Mouse (Mus musculus) intestine, postnatal 0 days (tissue): ENCODE data around the gene Gbp3. TPM values are rescaled to one million over a fixed set of nuclear protein-coding genes. Genes with fewer than 3 reads are reported as not detected.
"Not testable (repeated sequence)": the region's sequence is repeated elsewhere in the genome, so short reads cannot be mapped to it uniquely, and the experiment has no call there.

Experiments
- ATAC-seq: fragments of 200-750 bp; cut with Nextera tagmentation; 2 replicates; pipeline ENCODE4 v1.8.0; 2017; ENCODE audit warnings: mild to moderate bottlenecking, moderate TSS enrichment, moderate library complexity
- H3K27ac ChIP-seq: fragments of 300-500 bp; sonication (generic); 2 replicates; pipeline ENCODE4 v1.5.1; 2014; ENCODE audit warnings: mild to moderate bottlenecking, low read depth, low read length, moderate library complexity
- H3K27me3 ChIP-seq: fragments of 300-500 bp; sonication (generic); replicated peaks from 2 replicates; pipeline ENCODE4 v1.6.1; 2014; ENCODE audit warnings: low read length, mixed read lengths; ENCODE audit not compliant: control insufficient read depth, insufficient read depth
- H3K36me3 ChIP-seq: fragments of 300-500 bp; sonication (generic); 2 replicates; pipeline ENCODE4 v1.6.1; 2014; ENCODE audit warnings: mild to moderate bottlenecking, moderate library complexity; ENCODE audit not compliant: control insufficient read depth, insufficient read depth
- H3K4me1 ChIP-seq: fragments of 300-500 bp; sonication (generic); replicated peaks from 2 replicates; pipeline ENCODE4 v1.6.1; 2014; ENCODE audit warnings: antibody characterized with exemption, low read length, mixed read lengths; ENCODE audit not compliant: control insufficient read depth, insufficient read depth
- H3K4me2 ChIP-seq: fragments of 300-500 bp; sonication (generic); replicated peaks from 2 replicates; pipeline ENCODE4 v1.6.1; 2014; ENCODE audit warnings: low read depth, mild to moderate bottlenecking, moderate library complexity
- H3K4me3 ChIP-seq: fragments of 300-500 bp; sonication (generic); 2 replicates; pipeline ENCODE4 v1.5.1; 2014; ENCODE audit warnings: low read depth, low read length
- H3K9ac ChIP-seq: fragments of 300-500 bp; sonication (generic); 2 replicates; pipeline ENCODE4 v1.6.1; 2014; ENCODE audit warnings: mild to moderate bottlenecking, low read depth, low read length
- H3K9me3 ChIP-seq: fragments of 300-500 bp; sonication (generic); 2 replicates; pipeline ENCODE4 v1.6.1; 2016; ENCODE audit warnings: mixed run types; ENCODE audit not compliant: control insufficient read depth
- CTCF ChIP-seq: sonication (generic); IDR thresholded peaks from 2 replicates; pipeline ENCODE4 v1.5.1; 2016; ENCODE audit warnings: low read depth, mild to moderate bottlenecking, control low read depth, antibody characterized with exemption, moderate library complexity
- WGBS: fragments of 180-500 bp; shearing (Covaris S2); extraction: QIAGEN DNeasy Blood & Tissue Kit; methylation state at CpG from one replicate; pipeline ENCODE4 v1.1.7; 2014; 5-methylcytosine and 5-hydroxymethylcytosine counted together
- polyA plus RNA-seq: library from polyadenylated mRNA; unstranded; fragments of >200 nt; fragmentation: Nextera tagmentation; extraction: Ambion mirVana; gene quantifications from 2 replicates; pipeline ENCODE4 v1.2.1, GENCODE M21; 2015

Gbp3 gene
- polyA plus RNA-seq, 1 experiment from 2014 or later: 7.6 TPM

GRCm38 (mm10) chr3:142535667-142536066 is 24.2 kb upstream of the Gbp3 start:
- no peaks in the 10 kb centered on the region for H3K4me1 ChIP-seq
- no peak overlapping the region for H3K27ac ChIP-seq
- no peaks in the 10 kb centered on the region for H3K27me3 ChIP-seq
- 59% methylated on average over 1 of the region's 1 CpGs for WGBS
- H3K4me3 ChIP-seq: no peak overlapping the region
- H3K9ac ChIP-seq: no peak overlapping the region
- TF ChIP-seq CTCF: no peak
- no peaks in the 10 kb centered on the region for H3K9me3 ChIP-seq
- no peak for ATAC-seq
- peaks cover 8% of the 10 kb centered on the region; the same call in 1 of the 2 replicates for H3K36me3 ChIP-seq
- H3K4me2 ChIP-seq: no peak overlapping the region

- no peak overlapping the region for H3K27ac ChIP-seq
- H3K27me3 ChIP-seq: no peaks in the 10 kb centered on the region
- H3K4me2 ChIP-seq: no peak overlapping the region
- 81% methylated on average over 6 of the region's 6 CpGs for WGBS
- H3K9ac ChIP-seq: no peak overlapping the region
- peaks cover 27% of the 10 kb centered on the region for H3K36me3 ChIP-seq
- no peak for TF ChIP-seq CTCF
- H3K4me1 ChIP-seq: no peaks in the 10 kb centered on the region
- no peak overlapping the region for H3K4me3 ChIP-seq
- no peak for ATAC-seq
- no peaks in the 10 kb centered on the region for H3K9me3 ChIP-seq
Measured at GRCm38 (mm10) chr3:142541391-142541790, 18.4 kb upstream of the Gbp3 start.

- H3K9me3 ChIP-seq, H3K4me2 ChIP-seq, ATAC-seq, H3K4me1 ChIP-seq, H3K4me3 ChIP-seq, H3K27me3 ChIP-seq, H3K27ac ChIP-seq, H3K9ac ChIP-seq: not testable (repeated sequence)
- peaks cover 35% of the 10 kb centered on the region for H3K36me3 ChIP-seq
- 89% methylated on average over 12 of the region's 12 CpGs for WGBS
Measured at GRCm38 (mm10) chr3:142542776-142543175, 17.1 kb upstream of the Gbp3 start.

GRCm38 (mm10) chr3:142546690-142547089 is 13.1 kb upstream of the Gbp3 start:
- TF ChIP-seq CTCF: no peak
- Histone ChIP-seq H3K4me1 (no peaks in the 10 kb centered on the region), H3K9ac (no peak overlapping the region), H3K4me2 (no peak overlapping the region), H3K36me3 (peaks cover 27% of the 10 kb centered on the region; the same call in 1 of the 2 replicates), H3K4me3 (no peak overlapping the region), H3K9me3 (no peaks in the 10 kb centered on the region), H3K27ac (no peak overlapping the region), H3K27me3 (no peaks in the 10 kb centered on the region)
- no peak for ATAC-seq
- WGBS: 84% methylated on average over 3 of the region's 3 CpGs

- WGBS: 88% methylated on average over 3 of the region's 3 CpGs
- Histone ChIP-seq H3K9ac (no peak overlapping the region), H3K36me3 (peaks cover 17% of the 10 kb centered on the region; the same call in 1 of the 2 replicates), H3K4me2 (no peak overlapping the region), H3K27me3 (no peaks in the 10 kb centered on the region), H3K4me1 (no peaks in the 10 kb centered on the region), H3K9me3 (no peaks in the 10 kb centered on the region), H3K4me3 (no peak overlapping the region), H3K27ac (no peak overlapping the region)
- no peak for TF ChIP-seq CTCF
- no peak for ATAC-seq
Measured at GRCm38 (mm10) chr3:142550052-142550676, 9.7 kb upstream of the Gbp3 start.

- H3K27me3 ChIP-seq: no peaks in the 10 kb centered on the region
- no peaks in the 10 kb centered on the region for H3K4me1 ChIP-seq
- no peak overlapping the region for H3K9ac ChIP-seq
- H3K4me3 ChIP-seq: no peak overlapping the region
- H3K9me3 ChIP-seq: no peaks in the 10 kb centered on the region
- no peak for ATAC-seq
- no peak overlapping the region for H3K27ac ChIP-seq
- WGBS: 79% methylated on average over 1 of the region's 1 CpGs
- no peak overlapping the region for H3K4me2 ChIP-seq
- TF ChIP-seq CTCF: no peak
- H3K36me3 ChIP-seq: no peaks in the 10 kb centered on the region
Measured at GRCm38 (mm10) chr3:142554601-142555000, 5.2 kb upstream of the Gbp3 start.

- ATAC-seq: no peak
- no peaks in the 10 kb centered on the region for H3K9me3 ChIP-seq
- H3K36me3 ChIP-seq: no peaks in the 10 kb centered on the region
- no peak overlapping the region for H3K9ac ChIP-seq
- no peaks in the 10 kb centered on the region for H3K27me3 ChIP-seq
- TF ChIP-seq CTCF: no peak
- no peak overlapping the region for H3K4me3 ChIP-seq
- H3K4me2 ChIP-seq: no peak overlapping the region
- WGBS: 89% methylated on average over 11 of the region's 11 CpGs
- H3K4me1 ChIP-seq: no peaks in the 10 kb centered on the region
- H3K27ac ChIP-seq: no peak overlapping the region
Measured at GRCm38 (mm10) chr3:142555623-142556022, 4.2 kb upstream of the Gbp3 start.
